Mouse (Mus musculus) ES-E14 (cell line): ENCODE measurements around the gene Larp4b. TPM values are rescaled to one million over a fixed set of nuclear protein-coding genes. Genes with fewer than 3 reads are reported as not detected.

ENCODE experiments used
- DNase-seq: peaks from one replicate; pipeline ENCODE4 v3.0.0-alpha.2; 2013; ENCODE audit warnings: low read depth, low spot score
- H3K27ac ChIP-seq: 2 replicates; pipeline ENCODE4 v1.5.1; 2012; ENCODE audit warnings: low read depth, mild to moderate bottlenecking, low read length, moderate library complexity, mixed read lengths; ENCODE audit not compliant: poor library complexity, insufficient read depth, severe bottlenecking
- H3K36me3 ChIP-seq: 2 replicates; pipeline ENCODE4 v1.6.1; 2012; ENCODE audit warnings: mild to moderate bottlenecking, low read length, moderate library complexity, mixed read lengths; ENCODE audit not compliant: control insufficient read depth, poor library complexity, insufficient read depth, severe bottlenecking
- H3K4me1 ChIP-seq, 2 experiments: fragments of 150-350 bp in 1 of 2; sonication (generic) in 1 of 2; 2 replicates each; pipeline ENCODE4 v1.6.1; 2012; ENCODE audit warnings: low read length in 2 of 2, mild to moderate bottlenecking in 1 of 2, mixed read lengths in 1 of 2; ENCODE audit not compliant: control insufficient read depth in 2 of 2, insufficient read depth in 2 of 2, poor library complexity in 1 of 2
- H3K4me3 ChIP-seq, 2 experiments: fragments of 150-350 bp in 1 of 2; sonication (generic) in 1 of 2; 2 replicates each; pipeline ENCODE4 v1.5.1; 2012; ENCODE audit warnings: low read length in 2 of 2, low read depth in 1 of 2, mild to moderate bottlenecking in 1 of 2, mixed read lengths in 1 of 2; ENCODE audit not compliant: insufficient read depth in 1 of 2, poor library complexity in 1 of 2, severe bottlenecking in 1 of 2
- H3K9ac ChIP-seq: 2 replicates; pipeline ENCODE4 v1.6.1; 2012; ENCODE audit warnings: low read depth, mild to moderate bottlenecking, low read length, mixed read lengths; ENCODE audit not compliant: poor library complexity, insufficient read depth, severe bottlenecking
- H3K9me3 ChIP-seq: fragments of 150-350 bp; sonication (generic); 2 replicates; pipeline ENCODE4 v1.6.1; 2012; ENCODE audit warnings: low read depth, mild to moderate bottlenecking, low read length; ENCODE audit not compliant: control insufficient read depth, insufficient read depth
- CHD2 ChIP-seq: IDR thresholded peaks from 2 replicates; pipeline ENCODE4 v1.6.1; 2014; ENCODE audit warnings: mild to moderate bottlenecking, low read depth, low read length, inconsistent platforms
- HCFC1 ChIP-seq: IDR thresholded peaks from 2 replicates; pipeline ENCODE4 v1.6.1; 2012; ENCODE audit warnings: low read length, inconsistent platforms, borderline replicate concordance; ENCODE audit not compliant: insufficient read depth
- MAFK ChIP-seq: IDR thresholded peaks from 2 replicates; pipeline ENCODE4 v1.6.1; 2014; ENCODE audit warnings: mild to moderate bottlenecking, low read depth, low read length, inconsistent platforms; ENCODE audit not compliant: insufficient read depth
- ZC3H11A ChIP-seq: IDR thresholded peaks from 2 replicates; pipeline ENCODE4 v1.6.1; 2012; ENCODE audit warnings: low read depth, mild to moderate bottlenecking, inconsistent platforms, low read length, borderline replicate concordance
- ZNF384 ChIP-seq: IDR thresholded peaks from 2 replicates; pipeline ENCODE4 v1.6.1; 2012; ENCODE audit warnings: low read depth, low read length, inconsistent platforms
- in situ Hi-C, 2 experiments: fragments of 600-800 bp; cut with MboI; formaldehyde crosslinking; loops; one replicate each; pipeline ENCODE4 v1.15.1; 2025; ENCODE audit warnings: low sequenced_read_pairs in 2 of 2, inconsistent platforms in 1 of 2; ENCODE audit not compliant: unreplicated experiment in 2 of 2
- total RNA-seq: library from RNA; depleted of rRNA; stranded (reverse); fragments of 300-350 nt; gene quantifications from 2 replicates; pipeline ENCODE4 v1.2.3, GENCODE M21; 2012

Gene Larp4b
- total RNA-seq, 1 experiment, result 66.3 TPM

- DNase-seq, result no peak
- Histone ChIP-seq H3K36me3 (no peaks in the 10 kb centered on the region), H3K4me1 (peaks cover 0 to 3% of the 10 kb centered on the region in 2 experiments; a peak in 1 of 4 replicates), H3K27ac (no peak overlapping the region), H3K9ac (no peak overlapping the region), H3K9me3 (no peaks in the 10 kb centered on the region), H3K4me3 (no peak overlapping the region)
- TF ChIP-seq HCFC1 (no peak), CHD2 (no peak), MAFK (no peak), ZNF384 (no peak), ZC3H11A (no peak)
- in situ Hi-C loops, result loop anchor here (5.0 to 25.0 kb wide), 5 partner anchors 281 to 666 kb away; no protein-coding TSS in a partner anchor
Observed at GRCm38 (mm10) chr13:9181106-9181505, 87.4 kb downstream of the Larp4b start.

DNA sequence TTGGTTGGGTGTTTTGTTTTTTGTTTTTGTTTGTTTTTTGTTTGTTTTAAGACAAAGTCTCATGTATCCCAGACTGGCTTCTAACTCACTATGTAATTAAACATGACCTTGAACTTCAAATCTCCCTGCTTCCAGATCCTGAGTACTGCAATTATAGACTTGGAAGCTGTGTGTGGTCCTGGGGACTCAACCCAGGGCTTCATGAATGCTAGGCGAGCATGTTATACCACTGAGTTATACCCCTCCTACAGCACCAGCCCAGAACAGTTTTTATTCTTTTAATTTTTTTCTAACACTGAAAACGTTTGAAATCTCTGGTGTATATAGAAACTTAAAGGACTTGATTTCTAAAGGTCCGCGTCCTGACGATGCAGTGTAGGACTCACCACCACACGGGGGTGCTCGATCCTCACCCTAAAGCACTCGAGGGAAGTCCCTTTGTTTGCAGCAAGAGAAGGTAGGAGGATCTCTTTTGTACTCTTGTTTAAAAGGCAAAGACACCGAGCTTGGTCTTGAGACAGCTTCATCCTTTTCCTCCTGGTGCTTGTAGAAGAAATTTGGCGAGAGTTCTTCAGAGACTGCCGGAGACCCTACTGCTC, 88.1 kb downstream of the Larp4b start:
- DNase-seq, result peak; percentile 68
- TF ChIP-seq HCFC1 (no peak), ZC3H11A (peak; percentile 84)
- Histone ChIP-seq H3K4me1 (peaks cover 0 to 3% of the 10 kb centered on the region in 2 experiments; a peak in 1 of 4 replicates), H3K27ac (no peak overlapping the region), H3K4me3 (no peak overlapping the region), H3K36me3 (no peaks in the 10 kb centered on the region), H3K9me3 (no peaks in the 10 kb centered on the region), H3K9ac (no peak overlapping the region)
- in situ Hi-C loops, result loop anchor here (5.0 to 25.0 kb wide), 5 partner anchors 281 to 666 kb away; no protein-coding TSS in a partner anchor

GRCm38 (mm10) chr13:9184281-9184680, 90.6 kb downstream of the Larp4b start:
- TF ChIP-seq MAFK (no peak), CHD2 (no peak), ZC3H11A (no peak), HCFC1 (no peak), ZNF384 (no peak)
- Histone ChIP-seq H3K9me3 (no peaks in the 10 kb centered on the region), H3K4me3 (no peak overlapping the region), H3K36me3 (no peaks in the 10 kb centered on the region), H3K9ac (no peak overlapping the region), H3K4me1 (peaks cover 0 to 3% of the 10 kb centered on the region in 2 experiments; a peak in 1 of 4 replicates), H3K27ac (no peak overlapping the region)
- no peak for DNase-seq
- in situ Hi-C loops, result loop anchor here (5.0 to 25.0 kb wide), 5 partner anchors 278 to 663 kb away; no protein-coding TSS in a partner anchor

DNA sequence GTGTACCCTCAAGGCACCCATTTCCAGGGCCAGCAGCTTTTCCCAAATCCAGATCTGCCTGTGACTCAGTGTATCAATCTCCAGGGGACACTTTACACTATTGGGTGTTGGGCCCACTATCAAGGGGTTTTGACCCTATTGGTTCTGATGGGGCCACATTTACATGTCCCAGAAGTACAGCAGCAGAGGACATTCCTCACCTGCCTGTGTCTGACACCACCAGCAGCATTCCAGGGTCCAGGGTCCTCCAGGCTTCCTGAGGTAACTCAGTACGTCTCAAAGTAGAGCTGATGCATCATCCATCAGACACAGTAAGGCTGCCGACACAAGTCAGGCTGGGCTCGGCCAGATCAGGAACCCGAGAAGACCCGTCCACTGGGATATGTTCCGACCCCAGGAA, 91.0 kb downstream of the Larp4b start:
- no peaks in the 10 kb centered on the region for H3K4me1 ChIP-seq
- H3K27ac ChIP-seq, result no peak overlapping the region
- in situ Hi-C loops, result loop anchor here (5.0 to 25.0 kb wide), 5 partner anchors 278 to 663 kb away; no protein-coding TSS in a partner anchor
- DNase-seq, result no peak
- no peaks in the 10 kb centered on the region for H3K36me3 ChIP-seq
- no peak overlapping the region for H3K9ac ChIP-seq
- H3K9me3 ChIP-seq, result no peaks in the 10 kb centered on the region
- TF ChIP-seq ZC3H11A (no peak), ZNF384 (no peak), CHD2 (no peak), HCFC1 (no peak), MAFK (no peak)
- no peak overlapping the region for H3K4me3 ChIP-seq
